Mouse (Mus musculus) ES-E14 (cell line): Measurements from ENCODE around the gene Glrx.
"Not testable (repeated sequence)": the region's sequence is repeated elsewhere in the genome, so short reads cannot be mapped to it uniquely, and the experiment has no call there.

Experiments used
- CHD2 ChIP-seq: IDR thresholded peaks from 2 replicates; pipeline ENCODE4 v1.6.1; 2014; ENCODE audit warnings: mild to moderate bottlenecking, low read depth, low read length, inconsistent platforms
- HCFC1 ChIP-seq: IDR thresholded peaks from 2 replicates; pipeline ENCODE4 v1.6.1; 2012; ENCODE audit warnings: low read length, inconsistent platforms, borderline replicate concordance; ENCODE audit not compliant: insufficient read depth
- MAFK ChIP-seq: IDR thresholded peaks from 2 replicates; pipeline ENCODE4 v1.6.1; 2014; ENCODE audit warnings: mild to moderate bottlenecking, low read depth, low read length, inconsistent platforms; ENCODE audit not compliant: insufficient read depth
- ZNF384 ChIP-seq: IDR thresholded peaks from 2 replicates; pipeline ENCODE4 v1.6.1; 2012; ENCODE audit warnings: low read depth, low read length, inconsistent platforms

DNA sequence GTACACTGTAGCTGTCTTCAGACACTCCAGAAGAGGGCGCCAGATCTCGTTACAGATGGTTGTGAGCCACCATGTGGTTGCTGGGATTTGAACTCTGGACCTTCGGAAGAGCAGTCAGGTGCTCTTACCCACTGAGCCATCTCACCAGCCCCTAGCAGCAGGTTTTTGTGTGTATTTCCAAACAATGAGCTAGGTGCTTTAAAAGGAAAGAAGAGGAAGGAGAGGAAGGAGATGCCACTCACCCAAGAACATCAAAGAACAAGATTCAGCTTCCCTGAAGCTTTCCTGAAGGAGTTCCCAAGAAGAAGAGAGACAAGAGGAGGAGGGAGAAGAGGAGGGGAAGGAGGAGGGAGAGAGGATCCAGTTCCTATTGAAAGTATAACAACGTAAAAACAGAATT is 17.3 kb upstream of the Glrx start:
- not testable (repeated sequence) for TF ChIP-seq HCFC1, MAFK, CHD2, ZNF384
